Comparison of ENCODE assay signal across 8 mouse cellular contexts in the genomic region with DNA sequence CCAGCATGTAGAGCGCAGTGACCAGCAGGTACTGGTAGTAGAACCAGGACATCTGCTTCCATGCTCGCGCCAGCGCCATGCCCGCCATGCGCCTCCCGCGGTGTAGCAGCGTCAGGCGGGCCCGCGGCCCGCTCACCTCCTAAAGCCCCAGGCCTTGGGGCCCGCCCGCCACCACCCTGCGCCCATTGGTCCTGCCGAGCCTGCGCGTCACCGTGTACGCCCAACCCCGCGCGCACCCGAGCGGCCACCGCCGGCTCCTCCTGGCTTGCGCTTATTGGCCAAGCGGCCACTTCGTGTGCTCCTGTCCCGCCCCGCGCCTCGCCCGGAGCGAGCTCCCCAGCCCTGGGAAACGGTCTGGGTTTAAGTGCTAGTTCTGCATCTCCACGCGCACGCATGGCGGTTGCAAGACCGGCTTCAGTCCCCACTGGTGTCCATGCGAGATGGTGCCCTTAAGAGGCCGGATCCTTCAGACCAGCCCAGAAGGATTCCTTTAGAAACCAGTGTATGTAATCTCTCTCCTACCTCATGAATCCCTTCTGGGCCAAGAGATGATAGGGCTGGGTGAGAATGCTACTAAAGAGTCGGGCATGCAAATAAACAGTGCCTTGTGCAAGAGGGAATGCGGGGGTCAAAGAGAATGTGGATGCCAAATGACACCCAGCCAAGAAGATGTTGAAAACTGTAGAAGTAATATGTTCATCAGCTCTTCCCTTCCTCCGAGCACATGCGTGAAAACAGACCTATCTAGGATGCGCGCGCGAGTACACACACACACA. TPM values are rescaled to one million over a fixed set of nuclear protein-coding genes. Genes with fewer than 3 reads are reported as not detected.
DNase-seq lines count a peak whose midpoint lies in the region; ATAC-seq and TF ChIP-seq lines count a peak whose summit lies in the region.

TSS of gene Sptssa (minus strand) at position 178 of the 776 bp plus-strand sequence.

- peak within 1 kb of the TSS; percentile 85 for H3K4me2 ChIP-seq in kidney, embryonic 15.5 days

- peak within 1 kb of the TSS; percentile 85 for H3K4me3 ChIP-seq in bone marrow macrophage, adult 2 months (ENCODE audit: insufficient read depth, low read length)
- peak within 1 kb of the TSS; percentile 93 for H3K4me3 ChIP-seq in embryonic fibroblast, embryonic 13.5 days (ENCODE audit: insufficient read depth, low read length)
- peak within 1 kb of the TSS; percentile 81 for H3K4me3 ChIP-seq in heart, embryonic 10.5 days
- peak within 1 kb of the TSS; percentile 74 for H3K4me3 ChIP-seq in kidney, embryonic 15.5 days (replicated peaks)

- no peaks in the 10 kb centered on the region for H3K36me3 ChIP-seq in heart, embryonic 10.5 days
- no peaks in the 10 kb centered on the region for H3K36me3 ChIP-seq in kidney, embryonic 15.5 days

- peak; percentile 100 for ATAC-seq in kidney, embryonic 15.5 days (replicated peaks; ENCODE audit: low FRiP score)
- peak; percentile 91 for ATAC-seq in monocyte, adult 5-6 weeks (replicated peaks; ENCODE audit: insufficient number of reproducible peaks, low FRiP score, low TSS enrichment, poor library complexity, severe bottlenecking)

- 9% methylated on average over 53 of the region's 53 CpGs for whole genome bisulfite sequencing in heart, embryonic 10.5 days
- 8% methylated on average over 53 of the region's 53 CpGs for WGBS in kidney, embryonic 15.5 days

- no peaks in the 10 kb centered on the region for H3K9me3 ChIP-seq in heart, embryonic 10.5 days
- no peaks in the 10 kb centered on the region for H3K9me3 ChIP-seq in kidney, embryonic 15.5 days (replicated peaks)

- peak within 1 kb of the TSS; percentile 65 for H3K9ac ChIP-seq in kidney, embryonic 15.5 days

- H3K27me3 ChIP-seq in heart, embryonic 10.5 days (ENCODE audit: insufficient read depth, poor library complexity, severe bottlenecking): no peaks in the 10 kb centered on the region; the same call in 1 of the 2 replicates
- no peaks in the 10 kb centered on the region for H3K27me3 ChIP-seq in kidney, embryonic 15.5 days

- TF ChIP-seq POLR2A in bone marrow macrophage, adult 2 months (IDR thresholded peaks at IDR 0.05; ENCODE audit: borderline replicate concordance, low read depth, low read length): 0 out of 2 replicates have a peak, but pooled peaks have one; percentile 17
- peak; percentile 80 for TF ChIP-seq POLR2A in embryonic fibroblast, embryonic 13.5 days (IDR thresholded peaks at IDR 0.05; ENCODE audit: low read depth, low read length)

- DNase-seq in A20 (ENCODE audit: low read depth, low spot score) (peak; percentile 98), liver (peak; percentile 97)
- DNase-seq in heart, embryonic 10.5 days (ENCODE audit: low spot score): peak; percentile 98
- peak; percentile 96 to 98 for DNase-seq in spleen, postnatal 4 days (ENCODE audit: low spot score in 2 of 2)

- H3K4me1 ChIP-seq in bone marrow macrophage, adult 2 months (ENCODE audit: control insufficient read depth, insufficient read depth, low read length): peaks cover 39% of the 10 kb centered on the region
- H3K4me1 ChIP-seq in embryonic fibroblast, embryonic 13.5 days (ENCODE audit: control insufficient read depth, insufficient read depth, low read length): peaks cover 12% of the 10 kb centered on the region
- H3K4me1 ChIP-seq in heart, embryonic 10.5 days: peaks cover 27% of the 10 kb centered on the region
- H3K4me1 ChIP-seq in kidney, embryonic 15.5 days: peaks cover 38% of the 10 kb centered on the region

- TF ChIP-seq CTCF in bone marrow macrophage, adult 2 months (IDR thresholded peaks at IDR 0.05; ENCODE audit: low read depth, low read length): no peak
- TF ChIP-seq CTCF in embryonic fibroblast, embryonic 13.5 days (IDR thresholded peaks at IDR 0.05; ENCODE audit: borderline replicate concordance, insufficient read depth, low read length): no peak

- peak within 1 kb of the TSS; percentile 95 for H3K27ac ChIP-seq in bone marrow macrophage, adult 2 months (ENCODE audit: insufficient read depth, low read depth, low read length)
- H3K27ac ChIP-seq in embryonic fibroblast, embryonic 13.5 days (ENCODE audit: insufficient read depth, low read length): peak within 1 kb of the TSS; percentile 55; the same call in 1 of the 2 replicates
- peak within 1 kb of the TSS; percentile 94 for H3K27ac ChIP-seq in heart, embryonic 10.5 days
- H3K27ac ChIP-seq in kidney, embryonic 15.5 days: peak within 1 kb of the TSS; percentile 88

RNA-seq across cellular contexts. Expression of gene Sptssa, which starts in this region (rescaled TPM):
- polyA plus RNA-seq in bone marrow macrophage, adult 2 months (2012; ENCODE audit: insufficient read depth, insufficient read length, missing spikeins): 239 and 270 TPM in 2 replicates
- polyA plus RNA-seq in embryonic fibroblast, embryonic 13.5 days (2011; ENCODE audit: insufficient read length, low read depth, missing spikeins): 59.2 and 68.0 TPM in 2 replicates
- 121 and 126 TPM in 2 replicates for polyA plus RNA-seq in heart, embryonic 10.5 days (2016; fragmentation: Nextera tagmentation; extraction: Ambion mirVana)
- 192 and 214 TPM in 2 replicates for polyA plus RNA-seq in kidney, embryonic 15.5 days (2015; fragmentation: Nextera tagmentation; extraction: Ambion mirVana)
- total RNA-seq in monocyte, adult 5-6 weeks (2017): 74.5 to 129 TPM (median 113 TPM) in 3 replicates

Comparison
In these comparisons a context has a peak if more than half of its experiments do, and no peak if none do; other contexts are left out.
1. Peak in every context shown above with its lines: DNase-seq, ATAC-seq, H3K4me3 ChIP-seq and H3K27ac ChIP-seq.